ENCODE assay signal across 23 mouse cellular contexts in genomic region chr12:34092953-34093352, GRCm38 (mm10).
A peak's percentile ranks its signal among the peaks of the same experiment; 100 is the strongest.
DNase-seq lines count a peak whose midpoint lies in the region; ATAC-seq and TF ChIP-seq lines count a peak whose summit lies in the region.
"Had no signal": no experiment of that assay in that cellular context is flagged by ENCODE, and none has a peak within 500 bp of the region (broad histone marks: within the 10 kb centered on the region; RNA-seq: fewer than 3 reads in every experiment).

No protein-coding gene starts in this region.

- no peak for TF ChIP-seq POLR2A in brain, embryonic 14.5 days (IDR thresholded peaks at IDR 0.05; ENCODE audit: borderline replicate concordance, extremely low read depth, insufficient read depth, insufficient read length, poor library complexity, severe bottlenecking)

- ATAC-seq in lung, embryonic 14.5 days (ENCODE audit: insufficient read depth), result peak; percentile 60; the same call in 1 of the 2 replicates
- peak; percentile 52 for ATAC-seq in lung, embryonic 15.5 days (ENCODE audit: borderline replicate concordance, extremely low read depth, low FRiP score, low TSS enrichment)
- ATAC-seq in lung, embryonic 16.5 days (ENCODE audit: low read depth), result peak; percentile 77
- ATAC-seq: activated CD4-positive, CD25-positive, alpha-beta regulatory T cell, adult 4 months; CD4-positive, CD25-positive, alpha-beta regulatory T cell, adult 4 months; Patski had no signal

- no peak overlapping the region for H3K4me3 ChIP-seq in lung, embryonic 14.5 days (ENCODE audit: low read depth, low read length)
- H3K4me3 ChIP-seq in lung, embryonic 15.5 days, result no peak overlapping the region
- H3K4me3 ChIP-seq in lung, embryonic 16.5 days (ENCODE audit: low read length), result no peak overlapping the region

- H3K27ac ChIP-seq in lung, embryonic 14.5 days (ENCODE audit: low read depth), result no peak overlapping the region
- no peak overlapping the region for H3K27ac ChIP-seq in lung, embryonic 15.5 days
- no peak overlapping the region for H3K27ac ChIP-seq in lung, embryonic 16.5 days (ENCODE audit: low read length)

- WGBS in lung, embryonic 14.5 days, result 58% methylated on average over 4 of the region's 4 CpGs
- 49% methylated on average over 4 of the region's 4 CpGs for WGBS in lung, embryonic 15.5 days
- WGBS in lung, embryonic 16.5 days, result 47% methylated on average over 4 of the region's 4 CpGs

- H3K4me1 ChIP-seq in lung, embryonic 14.5 days (ENCODE audit: insufficient read depth), result no peaks in the 10 kb centered on the region
- H3K4me1 ChIP-seq in lung, embryonic 15.5 days, result no peaks in the 10 kb centered on the region
- no peaks in the 10 kb centered on the region for H3K4me1 ChIP-seq in lung, embryonic 16.5 days (replicated peaks; ENCODE audit: control insufficient read depth, insufficient read depth, low read length)

- H3K9me3 ChIP-seq in lung, embryonic 14.5 days (ENCODE audit: low read depth, low read length), result no peaks in the 10 kb centered on the region
- H3K9me3 ChIP-seq in lung, embryonic 15.5 days, result no peaks in the 10 kb centered on the region
- H3K9me3 ChIP-seq in lung, embryonic 16.5 days (ENCODE audit: control insufficient read depth, low read length), result no peaks in the 10 kb centered on the region

- TF ChIP-seq CTCF in lung, embryonic 14.5 days (IDR thresholded peaks at IDR 0.05; ENCODE audit: low read depth), result no peak
- TF ChIP-seq CTCF in brain, embryonic 14.5 days (IDR thresholded peaks at IDR 0.05; ENCODE audit: borderline replicate concordance, extremely low read depth, insufficient read depth, insufficient read length), result no peak

- H3K4me2 ChIP-seq in lung, embryonic 14.5 days, result no peak overlapping the region
- no peak overlapping the region for H3K4me2 ChIP-seq in lung, embryonic 15.5 days
- H3K4me2 ChIP-seq in lung, embryonic 16.5 days (ENCODE audit: low read depth, low read length), result no peak overlapping the region

- peak; percentile 32 for DNase-seq in lung, embryonic 14.5 days
- DNase-seq in lung, adult 18-20 months, result no peak
- DNase-seq in lung, postnatal 4 days, result no peak
- no peak for DNase-seq in lung, postnatal 10 days
- DNase-seq in brain, embryonic 14.5 days (ENCODE audit: low read depth), result peak; percentile 31
- DNase-seq in urinary bladder, adult 18-20 months (ENCODE audit: low spot score in 2 of 2), result no peak
- DNase-seq: adrenal gland, adult 2 months; adrenal gland, adult 8-10 months; adrenal gland, postnatal 10 days; adrenal gland, postnatal 14 days; adrenal gland, postnatal 25 days; adrenal gland, postnatal 36 days; B cell, adult 2 months; cerebellum, adult 11 months; cerebellum, adult 11-12 months; cerebellum, adult 18-20 months had no signal

- H3K36me3 ChIP-seq in lung, embryonic 14.5 days (ENCODE audit: insufficient read depth), result no peaks in the 10 kb centered on the region
- H3K36me3 ChIP-seq in lung, embryonic 15.5 days, result no peaks in the 10 kb centered on the region
- H3K36me3 ChIP-seq in lung, embryonic 16.5 days (ENCODE audit: control insufficient read depth, insufficient read depth, low read length), result no peaks in the 10 kb centered on the region
- H3K36me3 ChIP-seq: G1E had no signal

- no peak overlapping the region for H3K9ac ChIP-seq in lung, embryonic 14.5 days
- no peak overlapping the region for H3K9ac ChIP-seq in lung, embryonic 15.5 days
- no peak overlapping the region for H3K9ac ChIP-seq in lung, embryonic 16.5 days (ENCODE audit: low read length)

- H3K27me3 ChIP-seq in lung, embryonic 14.5 days (ENCODE audit: insufficient read depth, low read length), result no peaks in the 10 kb centered on the region
- H3K27me3 ChIP-seq in lung, embryonic 15.5 days, result no peaks in the 10 kb centered on the region
- H3K27me3 ChIP-seq in lung, embryonic 16.5 days (ENCODE audit: control insufficient read depth, insufficient read depth, low read depth, low read length), result no peaks in the 10 kb centered on the region
- H3K27me3 ChIP-seq: CH12.LX, Patski had no signal

Comparison
In these comparisons a context has a peak if more than half of its experiments do, and no peak if none do; other contexts are left out.
1. DNase-seq: peak in lung, embryonic 14.5 days (single experiment) and brain, embryonic 14.5 days (single experiment); none in lung, adult 18-20 months (0 of 2), lung, postnatal 4 days (0 of 2), lung, postnatal 10 days (single experiment) and urinary bladder, adult 18-20 months (0 of 2).
2. Peak in every context shown above with its lines, with median percentiles within 50 percentile points of each other: ATAC-seq.